Mouse (Mus musculus): Measurements from ENCODE around the gene Abcf3. TPM values are rescaled to one million over a fixed set of nuclear protein-coding genes. Genes with fewer than 3 reads are reported as not detected.

Gene Abcf3
- 90.6 to 104 TPM (median 98.3 TPM) in 4 replicates for total RNA-seq (2023)

GRCm38 (mm10) chr16:20548096-20548948 is at the start of gene Abcf3:
Abcf3 (plus strand) TSS chr16:20548577.

GRCm38 (mm10) chr16:20498677-20499475 is 49.5 kb upstream of the Abcf3 start, which contains the start of gene Eif2b5:
Eif2b5 (plus strand) TSS chr16:20498817.

GRCm38 (mm10) chr16:20516726-20517201 is 31.6 kb upstream of the Abcf3 start, which contains the start of gene Dvl3:
Dvl3 (plus strand) TSS chr16:20516982.

GRCm38 (mm10) chr16:20535296-20536080 is 12.9 kb upstream of the Abcf3 start, which contains the start of gene Ap2m1:
Ap2m1 (plus strand) TSS chr16:20535478.

GRCm38 (mm10) chr16:20589366-20589938 is 41.1 kb downstream of the Abcf3 start, which contains the start of gene Vwa5b2:
Vwa5b2 (plus strand) TSS chr16:20589471.

Other genes starting within 250 kb of the Abcf3 start
- 50.6 to 73.2 TPM (median 61.4 TPM) in 4 replicates for gene Parl, start 246.2 kb upstream of the Abcf3 start, total RNA-seq (2023)
- not detected in 4 replicates for gene Cyp2ab1, start 223.2 kb upstream of the Abcf3 start, total RNA-seq (2023)
- 23.8 to 28.1 TPM (median 25.8 TPM) in 4 replicates for gene Abcc5, start 122.2 kb upstream of the Abcf3 start, total RNA-seq (2023)
- gene Eif2b5, start 49.8 kb upstream of the Abcf3 start, total RNA-seq (2023): 42.8 to 52.1 TPM (median 47.2 TPM) in 4 replicates
- 41.5 to 43.6 TPM (median 42.6 TPM) in 4 replicates for gene Dvl3, start 31.6 kb upstream of the Abcf3 start, total RNA-seq (2023)
- gene Ap2m1, start 13.1 kb upstream of the Abcf3 start, total RNA-seq (2023): 160 to 184 TPM (median 175 TPM) in 4 replicates
- gene Vwa5b2, start 40.9 kb downstream of the Abcf3 start, total RNA-seq (2023): 0.49 to 0.88 TPM in 2 of 4 replicates, not detected in the others
- gene Eef1akmt4, start 63.0 kb downstream of the Abcf3 start, total RNA-seq (2023): 3.9 to 5.7 TPM (median 4.5 TPM) in 4 replicates
- gene Gm49333, start 63.0 kb downstream of the Abcf3 start, total RNA-seq (2023): not detected in 4 replicates
- 9.5 to 14.5 TPM (median 12.0 TPM) in 4 replicates for gene Alg3, start 63.2 kb downstream of the Abcf3 start, total RNA-seq (2023)
- gene Camk2n2, start 72.7 kb downstream of the Abcf3 start, total RNA-seq (2023): not detected in 4 replicates
- 0.76 TPM in 1 of 4 replicates, not detected in the others for gene Ece2, start 81.3 kb downstream of the Abcf3 start, total RNA-seq (2023)
- 103 to 114 TPM (median 106 TPM) in 4 replicates for gene Psmd2, start 103.1 kb downstream of the Abcf3 start, total RNA-seq (2023)
- gene Eif4g1, start 119.7 kb downstream of the Abcf3 start, total RNA-seq (2023): 317 to 345 TPM (median 335 TPM) in 4 replicates
- gene Fam131a, start 144.7 kb downstream of the Abcf3 start, total RNA-seq (2023): 0.41 to 0.91 TPM (median 0.43 TPM) in 3 of 4 replicates, not detected in the other
- gene Polr2h, start 169.1 kb downstream of the Abcf3 start, total RNA-seq (2023): 17.3 to 22.7 TPM (median 19.5 TPM) in 4 replicates
- 2.5 to 4.1 TPM (median 3.2 TPM) in 4 replicates for gene Clcn2, start 169.2 kb downstream of the Abcf3 start, total RNA-seq (2023)
- gene Chrd, start 184.6 kb downstream of the Abcf3 start, total RNA-seq (2023): not detected in 4 replicates
- not detected in 4 replicates for gene Thpo, start 185.9 kb downstream of the Abcf3 start, total RNA-seq (2023)

Measured in B cell, adult 62 days (primary cell).